Mouse (Mus musculus): Measurements from ENCODE around the gene Ctdsp2. TPM values are rescaled to one million over a fixed set of nuclear protein-coding genes. Genes with fewer than 3 reads are reported as not detected.

Ctdsp2 gene
- polyA plus RNA-seq, 1 experiment from 2014 or later: 16.5 TPM

DNA sequence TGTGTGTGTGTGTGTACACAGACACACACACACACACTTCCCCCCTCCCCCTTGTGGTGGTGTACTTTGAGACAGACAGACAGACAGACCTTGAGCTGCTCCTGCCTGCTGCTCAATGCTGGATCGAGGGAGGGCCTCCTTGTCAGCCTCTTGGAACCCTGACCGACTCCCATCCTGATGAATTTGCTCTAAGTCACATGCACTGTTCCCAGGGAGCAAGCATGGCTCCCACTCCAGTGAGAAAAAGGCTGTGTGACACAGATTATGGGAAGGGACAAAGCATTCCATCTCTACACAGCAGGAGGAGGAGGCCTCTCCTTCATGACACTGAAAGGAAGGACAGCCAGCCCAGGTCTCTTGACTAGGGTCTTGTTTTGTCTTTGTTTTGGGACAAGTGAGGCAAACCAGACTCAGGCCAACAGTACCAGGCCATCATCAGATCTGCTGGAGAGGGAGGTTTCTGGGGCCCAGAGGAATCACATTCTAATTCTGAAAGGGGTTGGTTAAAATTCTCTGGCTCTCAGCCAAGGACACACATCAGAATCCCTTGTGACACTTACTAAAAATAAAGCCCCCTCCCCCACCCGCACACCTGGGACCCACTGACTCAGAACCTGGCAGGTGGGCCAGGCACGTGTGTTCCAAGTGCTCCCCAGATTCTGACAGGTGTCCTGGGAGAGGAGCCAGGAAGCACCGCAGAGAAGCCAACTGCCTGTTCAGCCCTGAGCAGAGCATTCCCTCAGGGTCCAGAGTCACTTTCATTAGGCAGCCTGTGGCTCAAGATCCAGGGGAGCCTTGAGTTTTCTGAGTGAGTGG is 5.9 kb downstream of the Ctdsp2 start:
- WGBS: 21% methylated on average over 5 of the region's 5 CpGs
- ATAC-seq (replicated peaks): no peak
- H3K9ac ChIP-seq: no peak overlapping the region
- peak overlapping the region; percentile 8; the same call in 1 of the 2 replicates for H3K4me2 ChIP-seq
- H3K4me3 ChIP-seq: no peak overlapping the region
- no peaks in the 10 kb centered on the region for H3K36me3 ChIP-seq (replicated peaks)
- H3K4me1 ChIP-seq: peaks cover 85% of the 10 kb centered on the region
- no peaks in the 10 kb centered on the region for H3K9me3 ChIP-seq
- H3K27ac ChIP-seq: peak overlapping the region; percentile 31; the same call in 1 of the 2 replicates
- H3K27me3 ChIP-seq (replicated peaks): no peaks in the 10 kb centered on the region

DNA sequence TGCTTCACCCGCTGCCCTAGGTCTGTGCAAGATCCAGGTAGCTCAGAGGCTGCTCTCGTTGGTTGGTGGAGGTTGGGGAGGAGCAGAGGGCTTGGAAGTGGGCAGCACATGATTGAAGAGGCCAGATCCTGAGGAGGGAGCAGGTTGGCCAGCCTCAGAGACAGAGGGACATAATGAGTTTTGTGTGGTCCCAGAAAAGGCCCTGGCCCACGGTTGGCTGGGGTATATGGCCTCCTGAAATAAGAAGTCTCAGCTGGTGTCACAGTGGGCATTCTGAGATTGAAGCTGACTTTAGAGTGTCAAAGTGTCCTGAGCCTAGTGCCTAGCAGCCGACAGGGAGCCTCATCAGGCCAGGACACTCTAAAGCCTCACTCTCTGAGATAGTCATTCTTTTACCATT is 6.6 kb downstream of the Ctdsp2 start:
- 74% methylated on average over 4 of the region's 4 CpGs for WGBS
- H3K27me3 ChIP-seq (replicated peaks): no peaks in the 10 kb centered on the region
- peaks cover 86% of the 10 kb centered on the region for H3K4me1 ChIP-seq
- ATAC-seq (replicated peaks): no peak
- H3K9ac ChIP-seq: no peak overlapping the region
- H3K4me2 ChIP-seq: no peak overlapping the region
- H3K36me3 ChIP-seq (replicated peaks): no peaks in the 10 kb centered on the region
- H3K4me3 ChIP-seq: no peak overlapping the region
- H3K27ac ChIP-seq: peak overlapping the region; percentile 17; the same call in 1 of the 2 replicates
- H3K9me3 ChIP-seq: no peaks in the 10 kb centered on the region

DNA sequence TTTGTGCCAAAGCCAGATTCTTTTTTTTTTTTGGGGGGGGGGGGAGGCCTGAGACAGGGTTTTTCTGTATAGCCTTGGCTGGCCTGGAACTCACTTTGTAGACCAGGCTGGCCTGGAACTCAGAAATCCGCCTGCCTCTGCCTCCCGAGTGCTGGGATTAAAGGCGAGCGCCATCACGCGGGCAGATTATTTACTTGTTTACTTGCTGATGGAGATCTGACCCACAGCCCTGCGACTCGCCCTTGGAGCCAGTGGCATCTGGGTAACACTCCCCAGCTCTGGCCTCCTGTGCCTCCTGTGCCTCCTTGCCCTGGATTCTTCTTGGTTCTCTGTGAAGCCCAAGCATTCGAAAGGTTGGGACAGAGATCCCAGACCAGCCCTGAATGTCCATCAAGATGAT is 7.1 kb downstream of the Ctdsp2 start:
- ATAC-seq (replicated peaks): no peak
- no peak overlapping the region for H3K27ac ChIP-seq

DNA sequence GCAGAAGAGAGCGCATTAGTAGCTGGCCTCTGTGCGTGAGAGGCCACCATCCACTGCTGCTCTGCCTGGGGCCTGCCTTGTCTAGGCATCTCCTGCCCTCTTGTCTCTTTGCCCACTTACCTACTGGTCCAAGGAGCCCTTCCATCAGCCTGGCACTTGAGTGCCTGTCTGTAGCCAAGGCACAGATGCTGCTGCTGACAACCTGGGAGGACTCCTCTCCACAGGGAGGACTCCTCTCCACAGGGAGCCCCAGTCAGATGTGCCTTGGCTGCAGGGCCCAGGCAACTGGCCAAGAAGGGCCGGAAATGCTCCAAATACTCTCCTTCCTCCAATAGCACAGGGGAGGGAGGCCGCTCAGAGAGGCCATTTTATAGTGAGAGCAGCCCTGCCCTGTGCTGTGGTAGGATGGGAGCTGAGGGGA is 8.0 kb downstream of the Ctdsp2 start:
- peaks cover 78% of the 10 kb centered on the region for H3K4me1 ChIP-seq
- peak; percentile 49; the same call in 1 of the 2 replicates for ATAC-seq (replicated peaks)
- WGBS: 49% methylated on average over 4 of the region's 4 CpGs
- H3K36me3 ChIP-seq (replicated peaks): no peaks in the 10 kb centered on the region
- H3K9ac ChIP-seq: 0 out of 2 replicates have a peak overlapping the region, but pooled peaks have one; percentile 0
- no peaks in the 10 kb centered on the region for H3K27me3 ChIP-seq (replicated peaks)
- H3K9me3 ChIP-seq: no peaks in the 10 kb centered on the region
- peak overlapping the region; percentile 53 for H3K27ac ChIP-seq
- no peak overlapping the region for H3K4me2 ChIP-seq
- H3K4me3 ChIP-seq: no peak overlapping the region

More for the DNA sequence above, 7.1 kb downstream of the Ctdsp2 start:
- Histone ChIP-seq H3K27me3 (replicated peaks) (no peaks in the 10 kb centered on the region), H3K36me3 (replicated peaks) (no peaks in the 10 kb centered on the region), H3K4me2 (no peak overlapping the region), H3K4me1 (peaks cover 86% of the 10 kb centered on the region), H3K9ac (no peak overlapping the region), H3K4me3 (no peak overlapping the region), H3K9me3 (no peaks in the 10 kb centered on the region)
- 95% methylated on average over 9 of the region's 9 CpGs for WGBS

DNA sequence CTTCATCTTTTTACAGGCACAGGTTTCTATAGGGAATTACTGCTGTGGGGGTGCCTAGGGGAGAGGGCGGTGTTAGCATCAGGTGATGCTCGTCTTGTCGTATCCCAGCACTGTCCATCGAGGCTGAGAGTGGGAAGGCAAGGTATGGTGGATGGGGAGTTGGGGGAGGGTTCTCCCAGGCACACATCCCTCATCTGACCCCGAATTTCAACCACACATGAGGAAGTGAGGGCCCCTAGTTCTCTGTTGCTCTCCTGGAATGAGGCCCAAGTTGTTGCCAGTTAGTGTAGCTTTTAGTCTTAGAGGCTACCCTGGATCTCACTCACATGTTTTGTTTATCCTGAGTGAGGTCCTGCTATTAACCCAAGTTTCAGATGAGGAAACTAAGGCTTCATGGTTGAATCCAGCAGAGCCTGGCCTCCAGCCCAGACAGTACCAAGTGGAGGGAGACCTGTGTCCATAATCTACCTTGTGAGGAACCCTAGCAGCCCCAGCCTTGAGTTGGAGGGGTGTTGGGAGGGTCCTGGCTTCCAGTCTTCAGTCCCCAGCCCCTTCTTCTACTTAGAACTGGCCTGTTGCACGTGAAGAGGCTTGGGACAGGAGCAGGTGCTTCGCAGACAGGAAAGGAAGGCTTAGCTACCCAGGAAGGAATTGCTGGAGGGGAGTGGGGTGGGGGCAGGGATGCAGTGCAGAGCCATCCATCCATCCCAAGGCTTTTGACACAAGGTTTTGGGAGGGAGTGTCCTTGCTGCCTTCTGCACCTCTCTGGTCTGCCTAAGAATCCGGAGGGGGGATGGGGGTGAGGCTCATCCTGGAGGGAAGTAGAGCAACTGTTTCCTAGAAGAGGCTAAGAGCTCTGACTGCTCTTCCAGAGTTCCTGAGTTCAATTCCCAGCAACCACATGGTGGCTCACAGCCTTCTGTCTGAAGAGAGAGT is 8.9 kb downstream of the Ctdsp2 start:
- H3K4me1 ChIP-seq: peaks cover 69% of the 10 kb centered on the region
- H3K4me3 ChIP-seq: no peak overlapping the region
- H3K36me3 ChIP-seq (replicated peaks): peaks cover 4% of the 10 kb centered on the region; the same call in 1 of the 2 replicates
- no peaks in the 10 kb centered on the region for H3K27me3 ChIP-seq (replicated peaks)
- no peak for ATAC-seq (replicated peaks)
- no peak overlapping the region for H3K9ac ChIP-seq
- WGBS: 55% methylated on average over 8 of the region's 8 CpGs
- no peak overlapping the region for H3K4me2 ChIP-seq
- peak overlapping the region; percentile 53; the same call in 1 of the 2 replicates for H3K27ac ChIP-seq
- no peaks in the 10 kb centered on the region for H3K9me3 ChIP-seq

DNA sequence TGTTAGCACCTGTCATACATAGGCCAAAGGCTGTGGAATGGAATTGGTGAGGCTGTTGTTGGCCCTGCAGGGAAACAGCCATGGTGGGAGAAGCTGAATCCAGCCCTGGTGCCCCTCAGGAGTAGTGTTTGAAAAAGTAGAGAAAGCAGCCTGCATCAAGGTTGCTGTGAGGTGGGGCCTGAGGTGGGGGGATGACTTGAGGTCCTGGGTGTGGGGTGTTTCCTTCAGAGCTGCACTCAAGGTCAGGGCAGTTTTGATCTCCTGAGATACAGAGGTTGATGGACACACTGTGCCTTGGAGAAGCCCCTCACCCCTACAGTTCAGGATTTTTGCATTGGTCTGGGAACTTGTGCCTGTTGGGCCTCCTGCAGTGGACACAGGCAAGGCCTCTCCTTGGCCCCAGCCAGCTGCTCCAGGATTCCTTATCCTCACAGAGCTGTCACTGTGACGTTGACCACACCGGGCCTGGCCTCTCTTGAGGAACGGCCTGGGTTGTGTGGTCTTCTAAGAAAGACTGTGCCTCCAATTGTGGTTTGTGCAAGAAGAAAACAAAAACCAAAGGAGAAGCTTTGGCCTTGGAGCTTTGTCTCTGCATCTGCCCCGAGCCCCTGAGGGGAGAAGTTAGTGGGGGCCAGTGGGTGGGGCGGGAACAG is 10.1 kb downstream of the Ctdsp2 start:
- Histone ChIP-seq H3K27ac (no peak overlapping the region), H3K4me2 (no peak overlapping the region), H3K27me3 (replicated peaks) (no peaks in the 10 kb centered on the region), H3K4me1 (peaks cover 57% of the 10 kb centered on the region), H3K4me3 (no peak overlapping the region), H3K36me3 (replicated peaks) (peaks cover 13% of the 10 kb centered on the region; the same call in 1 of the 2 replicates), H3K9ac (no peak overlapping the region), H3K9me3 (no peaks in the 10 kb centered on the region)
- WGBS: 77% methylated on average over 5 of the region's 5 CpGs
- ATAC-seq (replicated peaks): no peak

DNA sequence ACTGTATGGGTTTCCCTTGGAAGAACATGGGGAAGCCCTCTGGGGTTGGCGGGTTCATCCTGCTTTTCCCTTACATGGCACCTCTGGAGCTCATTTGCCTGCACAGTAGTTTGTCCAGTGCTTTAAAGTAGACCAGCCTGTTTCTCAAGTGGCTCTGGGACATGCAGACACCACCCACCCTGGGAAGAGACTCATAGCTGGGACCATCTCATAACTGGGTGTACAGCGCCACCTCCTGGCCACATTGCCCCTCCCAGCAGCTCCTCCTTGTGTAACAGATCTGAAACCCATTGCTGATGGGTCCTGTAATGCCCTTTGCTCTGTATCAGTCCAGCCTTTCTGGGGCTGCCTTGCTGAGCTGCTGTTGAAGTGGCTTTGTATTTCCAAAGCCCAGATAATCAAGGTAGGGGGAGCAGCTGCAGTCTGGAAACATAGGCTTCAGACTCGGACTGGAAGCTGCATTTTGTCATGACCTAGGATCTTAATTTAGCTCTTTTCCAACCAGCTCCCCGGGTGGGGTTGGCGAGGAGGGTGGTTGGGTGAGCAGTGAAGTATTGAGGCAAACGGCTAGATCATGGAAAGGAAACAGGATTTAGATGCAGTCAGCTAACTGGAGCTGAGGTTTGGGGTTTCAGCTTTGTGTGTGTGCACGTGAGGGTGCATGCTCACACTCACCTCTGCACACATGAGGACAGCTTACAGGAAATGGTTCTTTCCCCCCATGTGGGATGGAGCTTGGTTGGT is 12.0 kb downstream of the Ctdsp2 start:
- Histone ChIP-seq H3K9ac (no peak overlapping the region), H3K36me3 (replicated peaks) (peaks cover 28% of the 10 kb centered on the region; the same call in 1 of the 2 replicates), H3K27me3 (replicated peaks) (no peaks in the 10 kb centered on the region), H3K4me1 (peaks cover 40% of the 10 kb centered on the region), H3K4me2 (no peak overlapping the region), H3K27ac (peak overlapping the region; percentile 49), H3K9me3 (no peaks in the 10 kb centered on the region), H3K4me3 (no peak overlapping the region)
- 62% methylated on average over 7 of the region's 7 CpGs for WGBS
- peak; percentile 61 for ATAC-seq (replicated peaks)

DNA sequence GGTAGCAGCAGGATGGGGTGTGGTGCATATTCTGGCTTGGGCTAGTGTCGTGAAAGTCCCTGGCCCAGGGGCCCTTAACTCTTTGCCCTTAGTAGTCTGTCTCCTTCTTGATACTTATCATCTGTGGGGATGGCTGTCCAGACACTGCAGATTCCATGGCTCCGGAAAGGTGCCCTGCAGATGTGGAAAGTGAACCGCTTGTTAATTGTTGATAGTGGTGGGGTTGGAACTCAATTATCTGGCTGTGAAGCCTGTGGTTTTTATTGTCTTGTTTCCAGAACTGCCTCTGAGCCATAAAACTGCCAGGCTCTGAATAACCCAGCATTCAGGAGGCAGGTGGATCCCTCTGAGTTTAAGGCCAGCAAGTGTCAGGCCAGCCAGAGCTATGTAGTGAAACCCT is 13.2 kb downstream of the Ctdsp2 start:
- H3K27ac ChIP-seq: no peak overlapping the region
- peaks cover 33% of the 10 kb centered on the region; the same call in 1 of the 2 replicates for H3K36me3 ChIP-seq (replicated peaks)
- H3K4me3 ChIP-seq: no peak overlapping the region
- ATAC-seq (replicated peaks): no peak
- no peaks in the 10 kb centered on the region for H3K9me3 ChIP-seq
- H3K9ac ChIP-seq: no peak overlapping the region
- no peaks in the 10 kb centered on the region for H3K27me3 ChIP-seq (replicated peaks)
- 77% methylated on average over 3 of the region's 3 CpGs for WGBS
- no peak overlapping the region for H3K4me2 ChIP-seq
- peaks cover 29% of the 10 kb centered on the region for H3K4me1 ChIP-seq

DNA sequence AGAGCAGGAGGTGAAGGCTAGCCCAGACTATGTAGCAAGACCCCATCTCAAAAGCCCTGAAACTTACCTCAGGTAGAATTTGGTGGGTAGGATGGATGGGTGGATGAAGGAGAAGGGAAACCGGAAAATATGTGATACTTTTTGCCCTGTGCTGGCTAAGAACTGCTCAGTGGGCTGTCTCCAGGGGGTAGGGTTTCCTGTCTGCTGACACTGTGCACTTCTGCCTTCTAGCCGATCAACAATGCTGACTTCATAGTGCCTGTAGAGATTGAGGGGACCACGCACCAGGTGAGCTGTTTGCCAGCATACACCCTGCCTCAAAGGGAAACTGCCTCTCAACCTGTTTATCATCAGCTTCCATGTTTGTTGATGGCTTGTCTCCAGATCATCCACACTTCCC is 15.1 kb downstream of the Ctdsp2 start:
- Histone ChIP-seq H3K27ac (no peak overlapping the region), H3K4me2 (no peak overlapping the region), H3K9me3 (no peaks in the 10 kb centered on the region), H3K4me1 (peaks cover 10% of the 10 kb centered on the region), H3K27me3 (replicated peaks) (no peaks in the 10 kb centered on the region), H3K9ac (no peak overlapping the region), H3K36me3 (replicated peaks) (peaks cover 47% of the 10 kb centered on the region), H3K4me3 (no peak overlapping the region)
- ATAC-seq (replicated peaks): no peak
- 95% methylated on average over 3 of the region's 3 CpGs for WGBS

DNA sequence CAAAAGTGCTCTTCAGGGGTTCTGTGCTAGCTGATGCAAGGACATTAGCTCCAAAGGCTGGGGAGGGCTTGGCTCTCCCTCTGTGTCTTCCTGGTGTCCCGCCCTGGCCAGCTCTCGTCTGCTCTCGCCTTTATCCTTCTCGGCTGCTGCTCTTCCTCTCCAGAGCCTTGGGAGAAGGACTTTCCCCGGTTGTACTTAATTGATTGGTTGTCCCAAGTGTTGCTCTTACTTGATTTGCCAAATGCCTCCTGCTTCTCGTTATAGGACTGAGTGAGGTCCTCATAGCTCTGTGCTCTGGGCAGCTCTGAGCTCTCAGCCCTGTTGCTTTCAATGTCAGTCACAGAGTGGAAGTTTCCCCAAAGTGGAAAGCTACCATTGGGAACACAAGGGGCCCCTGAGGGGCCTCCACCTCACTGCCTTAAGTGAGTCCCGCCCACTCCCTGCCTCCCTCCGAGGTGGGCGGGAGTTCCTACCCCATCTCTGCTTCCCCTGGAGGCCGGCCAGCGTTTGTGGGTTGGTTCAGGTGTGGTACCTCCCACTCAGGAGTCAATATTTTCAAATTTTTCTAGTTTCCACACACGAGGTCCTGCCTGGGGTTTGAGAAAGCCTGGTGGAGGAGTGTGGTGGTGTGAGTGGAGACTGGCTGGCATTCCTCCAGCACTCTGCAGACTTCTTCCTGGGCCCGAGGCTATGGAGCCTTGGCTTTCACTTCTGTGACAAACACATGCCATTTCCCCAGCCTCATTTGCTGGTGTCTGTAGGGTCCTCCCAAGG is 19.0 kb downstream of the Ctdsp2 start:
- Histone ChIP-seq H3K9ac (no peak overlapping the region), H3K4me1 (no peaks in the 10 kb centered on the region), H3K4me3 (no peak overlapping the region), H3K27ac (no peak overlapping the region), H3K4me2 (no peak overlapping the region), H3K9me3 (no peaks in the 10 kb centered on the region), H3K36me3 (replicated peaks) (peaks cover 48% of the 10 kb centered on the region), H3K27me3 (replicated peaks) (no peaks in the 10 kb centered on the region)
- 77% methylated on average over 13 of the region's 13 CpGs for WGBS
- ATAC-seq (replicated peaks): no peak

DNA sequence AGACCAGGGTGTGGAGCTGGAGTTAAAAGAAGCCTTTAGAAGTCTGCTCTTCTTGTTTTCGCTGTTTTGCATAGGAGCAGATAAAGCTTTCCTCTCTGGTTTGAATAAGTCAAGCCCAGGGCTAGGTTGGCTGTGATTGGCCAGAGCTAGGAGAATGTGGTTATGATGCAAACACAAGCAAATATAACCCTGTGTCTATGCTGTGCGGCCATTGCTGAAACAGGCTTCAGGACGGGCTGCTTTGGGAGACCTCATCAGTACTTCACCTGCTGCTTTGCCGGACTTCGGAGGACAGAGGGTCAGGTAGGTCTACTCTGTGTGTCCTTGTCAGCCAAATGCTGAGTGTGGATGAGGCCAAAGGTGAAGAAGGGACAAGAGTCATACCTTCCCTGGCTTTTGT is 22.0 kb downstream of the Ctdsp2 start, which contains the start of gene Avil:
Gene Avil (plus strand): TSS at position 181 of the 400 bp plus-strand sequence.
- 0 out of 2 replicates have a peak, but pooled peaks have one; percentile 32 for ATAC-seq (replicated peaks)
- H3K9me3 ChIP-seq: no peaks in the 10 kb centered on the region
- H3K4me1 ChIP-seq: no peaks in the 10 kb centered on the region

More for the DNA sequence above, 22.0 kb downstream of the Ctdsp2 start, which contains the start of gene Avil:
- no peak within 1 kb of the TSS for H3K27ac ChIP-seq
- WGBS: 89% methylated on average over 5 of the region's 5 CpGs
- H3K9ac ChIP-seq: no peak within 1 kb of the TSS
- H3K4me2 ChIP-seq: no peak within 1 kb of the TSS
- peaks cover 24% of the 10 kb centered on the region for H3K36me3 ChIP-seq (replicated peaks)
- no peak within 1 kb of the TSS for H3K4me3 ChIP-seq
- no peaks in the 10 kb centered on the region for H3K27me3 ChIP-seq (replicated peaks)

All from midbrain, embryonic 15.5 days (tissue).